Mouse (Mus musculus) bone marrow, adult 2 months (tissue): ENCODE results near the gene A3galt2. TPM values are rescaled to one million over a fixed set of nuclear protein-coding genes. Genes with fewer than 3 reads are reported as not detected.

Experiments
- H3K27ac ChIP-seq: fragments of 200-500 bp; 2 replicates; pipeline ENCODE4 v1.5.1; 2012; ENCODE audit warnings: low read depth, mild to moderate bottlenecking, control low read depth, inconsistent platforms, low read length; ENCODE audit not compliant: control insufficient read depth, poor library complexity, insufficient read depth
- H3K4me1 ChIP-seq: fragments of 200-500 bp; 2 replicates; pipeline ENCODE4 v1.6.1; 2011; ENCODE audit warnings: low read length; ENCODE audit not compliant: control insufficient read depth, insufficient read depth
- H3K4me3 ChIP-seq: fragments of 200-500 bp; replicated peaks from 2 replicates; pipeline ENCODE3; 2011; ENCODE audit warnings: mild to moderate bottlenecking, low read depth, low read length, control low read depth; ENCODE audit not compliant: control insufficient read depth
- CTCF ChIP-seq: fragments of 200-500 bp; IDR thresholded peaks from 2 replicates; pipeline ENCODE4 v1.5.1; 2011; ENCODE audit warnings: low read length, control low read depth; ENCODE audit not compliant: control insufficient read depth, insufficient read depth
- POLR2A ChIP-seq: fragments of 200-500 bp; IDR thresholded peaks from 2 replicates; pipeline ENCODE4 v1.6.1; 2011; ENCODE audit warnings: low read depth, mild to moderate bottlenecking, control low read depth, low read length, borderline replicate concordance; ENCODE audit not compliant: control insufficient read depth
- WGBS: fragments of 180-500 bp; shearing (Covaris S2); methylation state at CpG from one replicate; pipeline ENCODE4 v1.1.7; 2018; 5-methylcytosine and 5-hydroxymethylcytosine counted together
- polyA plus RNA-seq: library from polyadenylated mRNA; stranded (reverse); fragments of >200 nt; gene quantifications from 2 replicates; pipeline ENCODE4 v1.2.4, GENCODE M21; 2011; ENCODE audit warnings: low replicate concordance; ENCODE audit not compliant: missing spikeins, insufficient read depth, insufficient read length

The A3galt2 gene
- polyA plus RNA-seq, 1 experiment = 1.5 TPM

- TF ChIP-seq POLR2A (no peak), CTCF (no peak)
- Histone ChIP-seq H3K4me3 (no peak overlapping the region), H3K4me1 (no peaks in the 10 kb centered on the region), H3K27ac (no peak overlapping the region)
- WGBS = 85% methylated on average over 24 of the region's 24 CpGs
Measured at GRCm38 (mm10) chr4:128787023-128787939, 32.1 kb downstream of the A3galt2 start.

DNA sequence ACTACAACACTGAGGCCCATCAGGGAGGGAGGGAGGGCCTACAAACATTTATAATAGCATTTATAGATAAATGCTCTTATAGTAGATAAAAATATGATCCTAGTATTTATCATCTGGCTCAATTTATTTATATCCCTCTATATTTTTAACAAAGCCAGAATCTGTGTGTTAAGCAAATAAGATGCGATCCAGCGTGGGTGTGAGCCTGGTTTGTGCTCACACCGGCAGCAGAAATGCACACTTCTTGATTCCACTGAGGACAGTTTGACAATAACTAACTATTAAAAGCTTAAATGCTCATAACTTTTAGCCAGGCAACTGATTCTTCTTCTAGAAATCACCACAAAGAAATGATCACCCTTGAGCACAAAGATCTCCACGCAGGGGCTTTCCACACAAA is 32.9 kb downstream of the A3galt2 start:
- no peak overlapping the region for H3K4me3 ChIP-seq
- no peaks in the 10 kb centered on the region for H3K4me1 ChIP-seq
- no peak overlapping the region for H3K27ac ChIP-seq
- 87% methylated on average over 4 of the region's 4 CpGs for WGBS
- TF ChIP-seq POLR2A (no peak), CTCF (no peak)

- no peak overlapping the region for H3K4me3 ChIP-seq
- no peak for TF ChIP-seq POLR2A
- TF ChIP-seq CTCF = no peak
- H3K4me1 ChIP-seq = no peaks in the 10 kb centered on the region
- WGBS = 88% methylated on average over 18 of the region's 18 CpGs
- H3K27ac ChIP-seq = no peak overlapping the region
Measured at GRCm38 (mm10) chr4:128789646-128790045, 34.5 kb downstream of the A3galt2 start.

DNA sequence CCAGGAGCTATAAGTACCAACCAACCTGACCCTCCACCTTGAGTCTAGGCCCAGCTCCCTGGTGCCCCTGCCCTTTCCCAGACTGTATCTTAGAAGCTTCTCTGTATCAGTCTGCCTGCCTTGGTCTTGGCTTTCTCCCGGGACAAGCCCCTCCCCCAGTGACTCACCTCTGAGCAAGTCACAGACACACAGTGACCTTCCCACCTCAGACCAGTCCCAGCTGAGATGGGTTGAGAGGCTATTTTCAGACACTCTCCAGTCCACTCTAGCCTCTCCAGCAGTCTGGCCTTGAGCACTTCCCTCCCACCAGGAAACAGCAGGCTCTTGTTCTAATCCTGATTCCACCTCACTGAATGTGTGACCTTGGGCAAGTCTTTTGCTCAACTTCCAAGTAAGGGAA is 38.5 kb downstream of the A3galt2 start:
- no peaks in the 10 kb centered on the region for H3K4me1 ChIP-seq
- no peak for TF ChIP-seq CTCF
- TF ChIP-seq POLR2A = no peak
- no peak overlapping the region for H3K4me3 ChIP-seq
- 45% methylated on average over 1 of the region's 1 CpGs for whole genome bisulfite sequencing
- no peak overlapping the region for H3K27ac ChIP-seq

DNA sequence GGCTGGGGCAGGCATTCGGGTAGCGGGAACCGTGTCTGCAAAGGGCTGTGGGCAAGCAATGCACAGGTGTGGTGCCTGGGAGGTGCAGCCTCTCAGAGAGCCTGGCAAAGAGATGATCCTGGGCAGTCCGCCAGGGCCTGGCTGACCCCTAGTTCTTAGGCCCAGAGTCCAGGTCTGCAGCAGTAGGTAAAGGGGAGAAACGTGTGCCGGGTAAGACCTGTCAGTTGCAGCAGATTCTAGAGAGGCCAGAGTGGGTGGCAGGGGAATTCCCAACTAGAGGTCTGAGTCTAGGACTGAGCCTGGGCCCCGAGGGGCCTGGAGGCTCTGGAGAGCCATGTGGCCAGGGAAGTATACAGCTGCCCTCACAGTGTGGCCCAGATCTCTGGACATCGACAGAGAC is 39.0 kb downstream of the A3galt2 start:
- TF ChIP-seq CTCF = no peak
- TF ChIP-seq POLR2A = no peak
- no peaks in the 10 kb centered on the region for H3K4me1 ChIP-seq
- no peak overlapping the region for H3K4me3 ChIP-seq
- 83% methylated on average over 8 of the region's 8 CpGs for WGBS
- H3K27ac ChIP-seq = no peak overlapping the region

DNA sequence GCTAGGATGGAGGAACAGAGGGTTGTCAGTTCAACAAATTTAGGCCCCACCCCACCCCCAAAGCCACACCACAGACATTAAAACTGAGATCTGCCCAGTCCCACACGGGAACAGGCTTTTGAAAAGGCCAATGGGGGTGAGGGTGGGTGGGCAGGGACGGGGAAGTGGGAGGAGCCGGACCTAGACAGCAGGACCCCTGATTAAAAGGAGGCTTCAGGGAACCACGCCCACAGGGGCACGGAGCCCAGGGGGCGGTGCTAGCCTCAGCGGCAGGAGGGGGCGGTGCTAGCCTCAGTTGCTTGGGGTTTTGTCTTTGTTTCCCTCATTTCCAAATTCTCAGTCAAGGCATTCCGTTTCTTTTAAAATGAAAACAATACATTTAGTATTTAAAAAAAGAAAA is 40.4 kb downstream of the A3galt2 start:
- WGBS = 33% methylated on average over 9 of the region's 9 CpGs
- no peaks in the 10 kb centered on the region; the same call in 1 of the 2 replicates for H3K4me1 ChIP-seq

DNA sequence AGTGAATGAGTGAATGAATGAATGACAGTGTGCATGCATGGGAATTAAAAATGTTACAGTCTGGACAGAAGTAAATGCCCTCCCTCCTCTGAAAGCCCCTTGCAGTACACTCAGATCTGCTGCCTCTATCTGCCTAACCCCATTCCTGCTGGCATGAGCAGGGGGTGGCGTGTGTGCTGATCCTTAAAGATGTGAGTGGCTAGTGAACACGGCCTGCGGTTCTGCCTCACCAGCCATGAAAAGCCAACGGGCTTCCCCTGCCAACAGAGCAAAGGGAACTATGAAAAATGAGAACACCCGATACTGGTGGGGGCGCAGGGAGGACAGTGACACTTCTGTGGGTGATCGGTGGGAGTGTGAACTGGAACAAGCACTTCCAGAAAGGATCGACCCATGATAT is 41.6 kb downstream of the A3galt2 start:
- no peak for TF ChIP-seq CTCF
- TF ChIP-seq POLR2A = no peak
- WGBS = 35% methylated on average over 8 of the region's 8 CpGs
- Histone ChIP-seq H3K4me1 (no peaks in the 10 kb centered on the region; the same call in 1 of the 2 replicates), H3K4me3 (no peak overlapping the region), H3K27ac (no peak overlapping the region)

More for the DNA sequence above, 40.4 kb downstream of the A3galt2 start:
- Histone ChIP-seq H3K27ac (no peak overlapping the region), H3K4me3 (no peak overlapping the region)
- no peak for TF ChIP-seq POLR2A
- no peak for TF ChIP-seq CTCF

DNA sequence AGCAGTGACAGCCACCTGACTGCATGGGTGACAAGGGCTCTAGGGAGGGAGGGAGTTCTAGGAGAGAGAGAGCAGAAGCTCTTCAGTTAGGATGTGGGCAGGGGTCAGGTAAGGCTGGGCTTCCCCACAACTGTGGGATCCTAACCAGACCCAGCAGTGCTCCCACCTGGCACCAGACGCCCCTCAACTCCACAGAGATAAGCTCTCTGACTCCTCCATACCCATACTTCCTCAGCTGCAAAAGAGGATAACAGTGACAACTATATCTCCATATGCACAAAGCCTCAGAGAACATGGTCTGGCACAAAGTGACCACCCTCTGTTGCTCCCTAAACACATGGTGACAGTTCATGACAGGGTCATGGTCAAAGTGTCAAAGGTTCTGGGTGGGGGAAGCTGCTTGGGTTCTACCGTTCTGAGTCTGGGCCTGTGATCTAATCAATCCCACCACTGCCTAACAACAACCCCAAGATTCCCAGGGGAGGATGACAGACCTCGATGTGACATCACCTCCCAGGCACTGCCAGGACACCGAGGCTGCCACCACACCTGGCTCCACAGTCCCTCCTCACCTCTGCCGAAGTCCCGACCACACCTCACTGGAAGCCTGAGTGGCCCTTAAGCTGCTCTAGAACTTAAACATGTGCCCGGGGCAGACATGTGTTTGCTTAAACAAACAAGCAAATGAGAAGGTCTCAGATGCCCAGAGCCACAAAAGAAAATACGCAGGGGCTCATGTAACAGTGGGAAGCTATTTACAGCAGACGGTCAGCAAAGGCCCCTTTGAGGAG is 46.7 kb downstream of the A3galt2 start:
- Histone ChIP-seq H3K4me1 (peaks cover 2% of the 10 kb centered on the region), H3K27ac (no peak overlapping the region), H3K4me3 (no peak overlapping the region)
- no peak for TF ChIP-seq CTCF
- no peak for TF ChIP-seq POLR2A
- 68% methylated on average over 9 of the region's 9 CpGs for WGBS
